Mouse (Mus musculus) adrenal gland (tissue): ENCODE measurements around the gene Hist2h2ac.
"Not testable (repeated sequence)": the region's sequence is repeated elsewhere in the genome, so short reads cannot be mapped to it uniquely, and the experiment has no call there.

ENCODE experiments used
- intact Hi-C: fragments of 180-260 bp; cut with DNase I; formaldehyde crosslinking; loops from one replicate; pipeline ENCODE4 v1.15.1; 2025

The Hist2h2ac gene

GRCm38 (mm10) chr3:96251787-96252186 lies 31.1 kb upstream of the Hist2h2ac start:
- intact Hi-C loops: no loop called here

GRCm38 (mm10) chr3:96250890-96251289 lies 30.2 kb upstream of the Hist2h2ac start:
- intact Hi-C loops: no loop called here

DNA sequence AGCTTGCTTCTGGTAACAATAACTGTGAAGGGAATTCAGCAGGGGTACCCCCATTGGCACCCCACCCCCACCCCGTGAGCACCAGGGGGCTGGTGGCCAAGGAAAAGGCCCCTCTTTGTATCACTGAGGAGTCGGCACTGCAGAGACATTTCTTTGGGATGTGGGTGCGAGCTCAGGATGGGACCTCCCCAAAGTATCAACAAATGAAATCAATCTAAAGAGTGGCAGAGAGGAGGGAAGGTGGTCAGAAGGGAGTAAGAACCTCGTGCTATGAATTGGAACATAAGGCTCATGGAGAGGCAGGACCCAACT lies 28.3 kb upstream of the Hist2h2ac start:
- intact Hi-C loops: no loop called here

DNA sequence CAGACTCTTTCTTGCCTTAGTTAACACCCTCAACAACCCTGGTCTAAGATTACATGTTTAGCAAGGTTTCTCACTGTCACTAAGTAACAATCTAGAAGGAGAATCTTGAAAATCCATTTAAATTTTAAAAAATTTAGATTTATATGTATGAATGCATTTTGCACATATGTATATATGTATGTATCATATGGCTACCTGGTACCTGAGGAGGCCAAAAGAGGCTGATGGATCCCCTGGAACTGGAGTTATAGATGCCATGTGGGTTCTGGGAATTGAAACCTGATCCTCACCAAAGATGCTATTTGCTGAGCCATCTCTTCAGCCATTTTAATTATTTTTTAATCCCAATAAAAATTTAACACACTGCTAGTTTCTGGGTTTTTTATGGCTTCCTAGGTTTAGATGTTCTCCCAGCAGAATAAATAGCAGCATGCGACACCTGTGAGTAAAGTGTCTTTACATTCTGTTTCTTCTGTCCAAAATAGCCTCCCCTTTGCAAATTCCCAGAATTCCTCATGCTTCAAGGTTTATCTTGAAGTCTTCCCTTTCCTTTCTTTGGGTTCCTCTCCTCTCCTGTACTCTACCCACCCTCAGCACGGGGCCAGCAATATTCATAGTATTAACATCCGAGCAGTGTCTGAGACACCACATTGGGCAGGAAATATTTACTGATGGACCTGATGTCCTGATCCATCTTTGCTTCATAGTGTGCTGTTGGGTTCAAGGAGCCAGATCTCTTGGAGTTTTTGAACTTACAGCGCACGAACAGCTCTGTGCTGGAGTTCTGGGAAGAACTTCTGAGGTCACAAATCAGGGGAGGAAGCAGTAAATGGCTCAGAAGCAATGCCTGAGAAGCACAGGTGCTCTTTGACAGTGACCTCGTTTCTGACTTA lies 27.7 kb upstream of the Hist2h2ac start:
- intact Hi-C loops: no loop called here

DNA sequence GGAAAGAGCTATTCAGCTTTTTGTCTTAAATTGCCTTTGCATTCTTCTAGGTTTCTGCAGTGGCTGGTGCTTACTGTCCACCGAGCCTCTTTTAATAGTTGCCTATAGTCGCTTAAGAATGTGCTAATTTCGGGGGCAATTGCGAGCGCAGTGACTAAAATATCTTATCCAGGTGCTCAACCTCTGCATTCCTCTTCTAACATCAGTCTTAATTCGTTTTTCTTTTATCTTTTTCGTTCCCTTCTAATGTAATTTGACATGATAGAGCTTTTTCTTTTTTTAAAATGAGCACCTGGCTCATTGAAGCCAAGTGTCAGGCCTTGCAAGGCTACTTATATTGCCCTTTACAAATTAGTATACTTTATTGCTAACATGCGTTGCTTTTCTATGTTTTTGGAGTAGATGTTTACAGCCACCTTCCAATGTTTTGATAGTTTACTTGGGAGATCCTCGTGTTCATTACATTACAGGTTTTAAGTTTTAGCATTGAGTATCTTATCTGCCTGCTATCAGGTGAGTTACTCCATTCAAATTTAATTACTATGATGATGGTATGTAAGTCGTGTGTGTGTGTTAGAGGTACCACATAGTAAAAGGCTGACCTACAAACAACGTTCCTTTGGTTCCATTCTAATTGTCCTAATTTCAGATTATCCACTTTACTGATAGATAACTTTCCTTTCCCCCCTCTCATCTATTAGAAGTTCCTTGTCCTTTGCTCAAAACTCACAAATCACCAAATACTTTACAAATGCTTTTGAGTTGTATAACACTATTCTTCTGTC lies 26.9 kb upstream of the Hist2h2ac start:
- intact Hi-C loops: no loop called here

- intact Hi-C loops: not testable (repeated sequence)
Measured at GRCm38 (mm10) chr3:96246427-96246856, 25.8 kb upstream of the Hist2h2ac start, which contains the start of gene Hist2h3c1. Gene Hist2h3c1, plus strand, starts transcription at chr3:96246685.

DNA sequence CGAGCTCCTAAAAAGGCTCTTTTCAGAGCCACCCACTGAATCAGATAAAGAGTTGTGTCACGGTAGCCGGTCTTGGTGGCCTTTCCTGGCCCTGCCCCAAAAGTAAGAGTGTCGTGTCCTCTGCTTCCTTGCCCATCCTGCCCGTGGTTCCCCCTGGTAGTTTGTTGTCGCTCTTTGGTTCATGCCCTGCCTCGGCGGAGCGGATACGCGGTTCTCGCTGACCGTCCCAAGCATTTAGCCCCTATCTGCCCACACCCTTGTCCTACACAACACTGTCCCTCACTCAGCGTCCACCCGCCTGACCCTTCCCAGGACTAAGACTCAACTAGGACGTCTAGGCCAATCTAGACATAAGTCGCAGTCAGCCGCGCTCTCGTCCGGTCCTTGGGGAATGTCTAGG lies 25.3 kb upstream of the Hist2h2ac start:
- intact Hi-C loops: not testable (repeated sequence)

DNA sequence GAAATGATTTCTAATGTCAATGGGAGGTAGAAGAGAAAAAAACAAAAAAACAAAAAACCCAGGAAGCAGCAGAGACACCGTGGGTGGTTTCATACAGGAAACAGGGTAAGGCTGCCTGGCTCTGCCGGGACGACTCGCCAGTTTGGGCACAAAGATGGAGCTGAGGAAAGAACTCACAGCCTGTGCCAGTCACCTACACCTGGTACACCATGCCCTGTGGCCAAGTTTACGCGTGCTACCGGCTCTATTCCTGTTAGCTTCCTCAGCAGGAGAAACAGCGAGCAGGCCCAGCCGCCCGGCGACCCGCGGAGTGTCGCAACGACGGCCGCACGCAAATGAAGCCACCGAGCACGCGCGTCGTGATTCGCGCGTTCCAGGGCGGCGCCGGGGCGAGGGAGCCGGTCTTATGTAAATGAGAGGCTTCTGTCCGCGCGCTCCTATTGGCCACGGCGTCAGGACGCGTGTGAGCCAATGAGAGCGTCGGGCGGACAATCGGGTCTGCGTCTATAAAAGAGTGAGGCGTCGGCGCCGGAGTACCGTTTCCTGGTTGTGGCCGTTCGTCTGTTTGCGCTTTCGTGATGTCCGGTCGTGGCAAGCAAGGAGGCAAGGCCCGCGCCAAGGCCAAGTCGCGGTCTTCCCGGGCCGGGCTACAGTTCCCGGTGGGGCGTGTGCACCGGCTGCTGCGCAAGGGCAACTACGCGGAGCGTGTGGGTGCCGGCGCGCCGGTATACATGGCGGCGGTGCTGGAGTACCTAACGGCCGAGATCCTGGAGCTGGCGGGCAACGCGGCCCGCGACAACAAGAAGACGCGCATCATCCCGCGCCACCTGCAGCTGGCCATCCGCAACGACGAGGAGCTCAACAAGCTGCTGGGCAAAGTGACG lies 24.6 kb upstream of the Hist2h2ac start, which contains the start of gene Hist2h2aa1:
Gene Hist2h2aa1, plus strand, starts transcription at position 495 of the 884 bp plus-strand sequence.
- intact Hi-C loops: loop anchor here (2.0 kb wide), 1 partner anchor 24 kb away; the partner anchor contains the start of genes Hist2h2ac and Hist2h2be

- intact Hi-C loops: loop anchor here (2.0 kb wide), 1 partner anchor 23 kb away; the partner anchor contains the start of genes Hist2h2ac and Hist2h2be
Measured at GRCm38 (mm10) chr3:96243921-96244572, 23.4 kb upstream of the Hist2h2ac start.

GRCm38 (mm10) chr3:96240799-96241197 lies 20.1 kb upstream of the Hist2h2ac start:
- intact Hi-C loops: no loop called here

DNA sequence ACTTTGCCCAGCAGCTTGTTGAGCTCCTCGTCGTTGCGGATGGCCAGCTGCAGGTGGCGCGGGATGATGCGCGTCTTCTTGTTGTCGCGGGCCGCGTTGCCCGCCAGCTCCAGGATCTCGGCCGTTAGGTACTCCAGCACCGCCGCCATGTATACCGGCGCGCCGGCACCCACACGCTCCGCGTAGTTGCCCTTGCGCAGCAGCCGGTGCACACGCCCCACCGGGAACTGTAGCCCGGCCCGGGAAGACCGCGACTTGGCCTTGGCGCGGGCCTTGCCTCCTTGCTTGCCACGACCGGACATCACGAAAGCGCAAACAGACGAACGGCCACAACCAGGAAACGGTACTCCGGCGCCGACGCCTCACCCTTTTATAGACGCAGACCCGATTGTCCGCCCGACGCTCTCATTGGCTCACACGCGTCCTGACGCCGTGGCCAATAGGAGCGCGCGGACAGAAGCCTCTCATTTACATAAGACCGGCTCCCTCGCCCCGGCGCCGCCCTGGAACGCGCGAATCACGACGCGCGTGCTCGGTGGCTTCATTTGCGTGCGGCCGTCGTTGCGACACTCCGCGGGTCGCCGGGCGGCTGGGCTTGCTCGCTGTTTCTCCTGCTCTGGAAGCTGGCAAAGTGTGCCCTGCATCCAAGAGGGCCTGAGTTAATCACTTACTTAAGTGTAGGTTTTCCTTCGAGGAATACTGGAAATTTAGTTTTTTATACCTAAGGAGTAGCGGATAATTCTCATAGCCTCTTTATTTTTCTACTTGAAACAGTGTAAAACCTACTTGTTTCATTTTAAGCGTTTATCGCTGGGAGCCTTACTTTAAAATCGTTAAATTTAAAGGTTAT lies 19.5 kb upstream of the Hist2h2ac start, which contains the start of gene Hist2h2aa2:
Gene Hist2h2aa2, minus strand, starts transcription at position 328 of the 850 bp plus-strand sequence.
- intact Hi-C loops: not testable (repeated sequence)

DNA sequence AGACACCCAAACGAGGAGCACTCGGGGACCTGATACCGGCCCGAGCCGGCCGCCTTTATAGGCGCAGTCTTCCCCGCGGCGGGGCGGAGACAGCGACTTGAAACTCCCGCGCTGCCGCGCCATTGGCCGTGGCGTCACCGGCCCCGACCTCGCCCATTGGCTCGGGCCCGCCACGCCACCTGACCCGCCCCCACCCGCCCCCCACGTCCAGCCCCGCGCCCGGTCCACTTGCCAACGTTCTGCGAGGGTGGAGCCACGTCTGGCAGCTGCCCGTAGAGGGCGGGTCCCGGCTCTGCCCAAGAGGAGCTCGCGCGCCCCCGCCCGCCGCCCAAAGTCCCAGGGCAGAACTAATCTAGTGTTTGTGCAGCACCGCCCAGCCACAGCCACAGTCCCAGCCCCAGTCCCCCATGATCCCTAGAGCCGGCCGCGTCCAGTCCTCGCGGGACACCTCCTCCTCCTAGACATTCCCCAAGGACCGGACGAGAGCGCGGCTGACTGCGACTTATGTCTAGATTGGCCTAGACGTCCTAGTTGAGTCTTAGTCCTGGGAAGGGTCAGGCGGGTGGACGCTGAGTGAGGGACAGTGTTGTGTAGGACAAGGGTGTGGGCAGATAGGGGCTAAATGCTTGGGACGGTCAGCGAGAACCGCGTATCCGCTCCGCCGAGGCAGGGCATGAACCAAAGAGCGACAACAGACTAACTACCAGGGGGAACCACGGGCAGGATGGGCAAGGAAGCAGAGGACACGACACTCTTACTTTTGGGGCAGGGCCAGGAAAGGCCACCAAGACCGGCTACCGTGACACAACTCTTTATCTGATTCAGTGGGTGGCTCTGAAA lies 18.5 kb upstream of the Hist2h2ac start, which contains the start of gene Hist2h3c2:
Gene Hist2h3c2, minus strand, starts transcription at position 174 of the 840 bp plus-strand sequence.
- intact Hi-C loops: not testable (repeated sequence)

GRCm38 (mm10) chr3:96237904-96238511 lies 17.3 kb upstream of the Hist2h2ac start:
- intact Hi-C loops: no loop called here

GRCm38 (mm10) chr3:96237335-96237903 lies 16.7 kb upstream of the Hist2h2ac start:
- intact Hi-C loops: no loop called here

DNA sequence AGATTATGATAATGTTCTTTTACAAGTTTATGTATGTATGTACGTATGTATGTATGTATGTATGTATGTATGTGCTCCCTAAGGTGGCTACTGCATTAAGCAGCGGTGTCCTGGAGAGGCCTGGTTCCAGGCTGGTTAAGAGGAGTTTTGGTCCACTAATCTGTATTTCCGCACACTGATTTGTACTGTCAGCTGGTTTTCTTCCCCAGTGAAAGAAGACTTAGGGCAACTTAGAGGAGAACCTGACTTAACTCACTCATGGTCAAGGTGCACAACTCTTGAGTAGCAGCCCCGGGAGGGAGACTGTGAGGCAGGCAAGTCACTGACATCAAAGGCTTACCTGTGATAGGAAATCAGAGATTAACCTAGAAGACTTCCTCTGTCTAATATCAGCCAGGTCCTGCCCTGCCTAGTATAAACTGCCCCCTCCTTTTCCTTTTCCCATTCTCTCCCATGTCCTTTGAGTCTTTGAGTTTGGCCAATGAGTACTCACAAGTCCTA lies 16.2 kb upstream of the Hist2h2ac start:
- intact Hi-C loops: no loop called here

DNA sequence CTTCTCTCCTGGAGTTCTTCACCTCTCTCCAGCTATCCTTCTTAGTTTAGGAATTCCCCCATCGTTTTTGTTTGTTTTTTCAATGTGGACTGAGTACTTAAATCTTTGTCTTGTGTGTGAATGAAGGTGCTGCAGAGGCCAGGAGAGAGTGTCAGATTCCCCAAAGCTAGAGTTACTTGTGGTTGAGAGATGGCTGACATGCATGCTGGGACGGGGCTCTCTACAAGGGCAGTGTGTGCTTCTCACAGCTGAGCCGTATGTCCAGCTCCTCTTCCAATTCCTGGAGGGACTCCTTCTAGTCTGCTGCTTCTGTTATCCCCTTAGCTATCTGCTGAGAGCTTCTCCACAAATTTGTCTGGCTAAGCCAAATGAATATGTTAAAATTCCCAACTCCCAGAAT lies 15.2 kb upstream of the Hist2h2ac start:
- intact Hi-C loops: no loop called here

- intact Hi-C loops: no loop called here
Measured at GRCm38 (mm10) chr3:96234914-96235313, 14.2 kb upstream of the Hist2h2ac start.
